Mouse (Mus musculus): ENCODE data around the gene Tnfsf14.

Gene Tnfsf14

GRCm38 (mm10) chr17:57194041-57194507 lies at the start of gene Tnfsf14:
TSS of gene Tnfsf14 (minus strand) at chr17:57194177.
- no peak for DNase-seq (ENCODE audit: low read depth, low spot score)

- no peak for DNase-seq (ENCODE audit: low read depth, low spot score)
Measured at GRCm38 (mm10) chr17:57237181-57237580, 43.2 kb upstream of the Tnfsf14 start.

GRCm38 (mm10) chr17:57235803-57236202 lies 41.8 kb upstream of the Tnfsf14 start:
- no peak for DNase-seq (ENCODE audit: low read depth, low spot score)

GRCm38 (mm10) chr17:57234254-57234928 lies 40.4 kb upstream of the Tnfsf14 start:
- no peak for DNase-seq (ENCODE audit: low read depth, low spot score)

GRCm38 (mm10) chr17:57233038-57233437 lies 39.1 kb upstream of the Tnfsf14 start:
- no peak for DNase-seq (ENCODE audit: low read depth, low spot score)

GRCm38 (mm10) chr17:57232200-57232599 lies 38.2 kb upstream of the Tnfsf14 start:
- DNase-seq (ENCODE audit: low read depth, low spot score) = no peak

GRCm38 (mm10) chr17:57231321-57231771 lies 37.4 kb upstream of the Tnfsf14 start:
- no peak for DNase-seq (ENCODE audit: low read depth, low spot score)

- no peak for DNase-seq (ENCODE audit: low read depth, low spot score)
Measured at GRCm38 (mm10) chr17:57230728-57231125, 36.8 kb upstream of the Tnfsf14 start.

- no peak for DNase-seq (ENCODE audit: low read depth, low spot score)
Measured at GRCm38 (mm10) chr17:57229851-57230727, 36.1 kb upstream of the Tnfsf14 start.

GRCm38 (mm10) chr17:57228873-57229272 lies 34.9 kb upstream of the Tnfsf14 start:
- DNase-seq (ENCODE audit: low read depth, low spot score) = no peak

GRCm38 (mm10) chr17:57228014-57228413 lies 34.0 kb upstream of the Tnfsf14 start, which contains the start of gene C3:
TSS of gene C3 (minus strand) at chr17:57228136.
- DNase-seq (ENCODE audit: low read depth, low spot score) = no peak

- no peak for DNase-seq (ENCODE audit: low read depth, low spot score)
Measured at GRCm38 (mm10) chr17:57227468-57227867, 33.5 kb upstream of the Tnfsf14 start.

GRCm38 (mm10) chr17:57223313-57223712 lies 29.3 kb upstream of the Tnfsf14 start:
- no peak for DNase-seq (ENCODE audit: low read depth, low spot score)

- no peak for DNase-seq (ENCODE audit: low read depth, low spot score)
Measured at GRCm38 (mm10) chr17:57221911-57222310, 27.9 kb upstream of the Tnfsf14 start.

GRCm38 (mm10) chr17:57219884-57220207 lies 25.9 kb upstream of the Tnfsf14 start:
- peak; percentile 46 for DNase-seq (ENCODE audit: low read depth, low spot score)

GRCm38 (mm10) chr17:57219167-57219883 lies 25.3 kb upstream of the Tnfsf14 start:
- DNase-seq (ENCODE audit: low read depth, low spot score) = peak; percentile 57

- DNase-seq (ENCODE audit: low read depth, low spot score) = no peak
Measured at GRCm38 (mm10) chr17:57218335-57218900, 24.4 kb upstream of the Tnfsf14 start.

GRCm38 (mm10) chr17:57214676-57215387 lies 20.9 kb upstream of the Tnfsf14 start:
- peak; percentile 46 for DNase-seq (ENCODE audit: low read depth, low spot score)

- peak; percentile 51 for DNase-seq (ENCODE audit: low read depth, low spot score)
Measured at GRCm38 (mm10) chr17:57211501-57211900, 17.5 kb upstream of the Tnfsf14 start.

- peak; percentile 27 for DNase-seq (ENCODE audit: low read depth, low spot score)
Measured at GRCm38 (mm10) chr17:57209330-57209729, 15.4 kb upstream of the Tnfsf14 start.

- DNase-seq (ENCODE audit: low read depth, low spot score) = no peak
Measured at GRCm38 (mm10) chr17:57207938-57208337, 14.0 kb upstream of the Tnfsf14 start.

Data from ES-CJ7 (cell line).